Mouse (Mus musculus): ENCODE measurements around the gene Yipf1. TPM values are rescaled to one million over a fixed set of nuclear protein-coding genes. Genes with fewer than 3 reads are reported as not detected.

The Yipf1 gene
- 10 to 100 TPM; 49.4 to 51.2 TPM for total RNA-seq (2021)
- long read RNA-seq, experiment 1, transcript Yipf1-201 (10 exons, 1,321 nt) = major isoform, 42 of 48 reads
- long read RNA-seq, experiment 1, partial matches to known transcripts = 0 of 48 reads
- long read RNA-seq, experiment 1, other reads (novel, unspliced or antisense) = 6 of 48 reads
- long read RNA-seq, experiment 2, transcript Yipf1-201 (10 exons, 1,321 nt) = major isoform, 70 of 78 reads
- long read RNA-seq, experiment 2, partial matches to known transcripts = 1 of 78 reads
- long read RNA-seq, experiment 2, other reads (novel, unspliced or antisense) = 6 of 78 reads

DNA sequence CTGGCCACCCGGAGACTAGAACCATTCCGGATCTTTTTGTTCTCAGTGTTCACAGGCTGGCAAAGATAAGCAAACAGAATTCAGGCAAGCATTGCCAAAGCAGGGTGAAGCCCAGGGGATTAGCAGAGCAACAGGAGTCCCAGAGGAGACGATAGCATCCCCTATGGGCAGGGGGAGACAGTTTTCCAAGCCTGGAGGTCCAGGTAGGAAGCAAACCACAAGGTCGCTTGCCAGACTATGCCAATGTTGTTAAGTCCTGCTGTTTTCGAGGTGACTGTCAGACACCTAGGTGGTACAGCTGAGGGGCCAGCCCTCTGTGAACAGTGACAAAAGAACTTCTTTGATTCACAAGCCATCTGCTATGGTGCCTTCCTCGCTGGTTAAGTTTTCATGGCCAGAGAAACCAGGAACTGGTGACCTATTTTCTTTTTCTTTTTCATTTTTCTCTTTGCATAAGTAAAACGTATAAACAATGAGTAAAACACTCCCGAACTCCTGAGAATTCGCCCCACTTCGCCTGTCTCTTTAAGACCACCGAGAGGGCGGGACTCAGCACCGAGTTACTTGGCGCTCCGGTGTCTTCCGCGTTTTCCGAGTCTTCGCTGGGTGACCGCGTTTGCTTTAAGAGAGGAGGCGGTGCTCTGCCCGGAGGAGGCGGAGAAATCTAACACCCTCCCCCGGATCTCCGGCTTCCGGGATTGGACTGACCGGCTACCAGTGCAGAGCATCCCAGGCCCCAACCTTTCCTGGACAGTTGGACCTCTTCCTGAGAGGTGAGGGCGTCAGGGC lies at the start of gene Yipf1:
Yipf1 (plus strand) TSS at position 674 of the 789 bp plus-strand sequence.
- Histone ChIP-seq H3K27ac (peak within 1 kb of the TSS; percentile 86), H3K4me3 (peak within 1 kb of the TSS; percentile 80)
- DNase-seq (ENCODE audit: low spot score in 2 of 2) = peak; percentile 86 to 91
- TF ChIP-seq CTCF (conservative IDR thresholded peaks at IDR 0.05) = peak; percentile 64

DNA sequence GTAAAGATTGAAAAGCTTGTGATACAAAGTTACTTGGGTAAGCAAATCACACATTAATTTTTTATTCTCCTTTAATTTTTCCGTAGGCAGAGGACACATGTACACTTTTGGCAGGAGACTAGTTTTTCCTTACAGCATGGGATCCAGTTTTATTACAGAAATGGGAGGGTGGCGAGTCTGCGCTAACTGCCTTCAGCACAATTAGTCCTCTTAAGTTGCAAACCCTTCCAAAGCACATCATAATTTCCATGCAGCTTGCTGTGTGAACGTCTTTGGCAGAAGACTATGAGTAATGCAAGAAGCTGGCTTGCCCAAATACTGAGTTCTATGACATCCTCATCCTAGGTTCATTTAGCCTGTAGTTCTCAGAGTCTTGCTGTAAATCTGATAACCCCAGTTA lies 40.5 kb upstream of the Yipf1 start:
- H3K4me3 ChIP-seq = no peak overlapping the region
- H3K27ac ChIP-seq = peak overlapping the region; percentile 75; the same call in 1 of the 2 replicates
- DNase-seq (ENCODE audit: low spot score in 2 of 2) = peak in 1 of 2 experiments; percentile 37
- no peak for TF ChIP-seq CTCF (conservative IDR thresholded peaks at IDR 0.05)

DNA sequence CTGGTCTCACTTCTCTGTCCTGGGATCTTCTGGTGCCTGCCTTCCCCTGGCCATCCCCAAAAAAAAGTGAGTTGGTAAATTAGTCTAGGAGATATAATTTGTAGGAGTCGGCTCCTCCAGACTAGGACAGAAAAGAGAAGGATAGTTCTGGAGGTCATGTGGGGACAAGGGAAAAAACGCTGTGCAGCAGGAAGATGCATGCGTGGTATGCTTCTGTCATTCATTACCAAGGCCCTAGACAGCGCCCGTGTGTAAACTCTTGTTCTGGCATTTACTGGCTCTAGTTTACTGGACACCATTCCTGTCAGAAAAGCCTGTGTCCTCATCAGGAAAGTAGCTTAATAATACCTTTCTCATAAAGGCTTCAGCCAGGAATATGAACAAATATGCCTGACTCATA lies 39.7 kb upstream of the Yipf1 start:
- peak overlapping the region; percentile 75; the same call in 1 of the 2 replicates for H3K27ac ChIP-seq
- no peak for DNase-seq (ENCODE audit: low spot score in 2 of 2)
- H3K4me3 ChIP-seq = no peak overlapping the region
- TF ChIP-seq CTCF (conservative IDR thresholded peaks at IDR 0.05) = no peak

DNA sequence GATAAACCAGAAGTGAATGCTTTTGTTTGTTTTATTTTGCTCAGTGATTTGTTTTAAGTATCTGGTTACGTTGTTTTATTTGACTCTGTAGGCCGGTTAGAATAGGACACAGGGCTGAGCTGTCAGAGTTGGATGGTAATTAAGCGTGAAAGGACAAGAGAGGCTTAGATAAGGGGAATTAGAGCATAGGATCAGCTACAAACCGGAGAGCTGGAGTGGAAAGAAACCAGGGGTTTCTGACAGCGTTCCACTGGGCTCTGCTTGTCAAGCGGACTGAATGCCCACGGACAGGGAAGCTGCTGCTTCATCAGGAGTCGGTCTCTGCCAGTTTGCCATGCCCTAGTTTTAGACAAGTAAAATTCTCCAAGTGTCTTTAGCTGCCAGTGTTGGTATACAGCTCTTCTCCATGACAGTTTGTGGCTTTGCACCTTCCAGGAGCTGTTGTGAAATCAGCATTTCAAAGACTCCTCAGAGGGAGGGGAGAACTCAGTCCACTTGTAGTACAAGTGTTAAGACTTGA lies 35.9 kb upstream of the Yipf1 start:
- no peak overlapping the region for H3K4me3 ChIP-seq
- DNase-seq (ENCODE audit: low spot score in 2 of 2) = no peak
- no peak for TF ChIP-seq CTCF (conservative IDR thresholded peaks at IDR 0.05)
- H3K27ac ChIP-seq = peak overlapping the region; percentile 28; the same call in 1 of the 2 replicates

DNA sequence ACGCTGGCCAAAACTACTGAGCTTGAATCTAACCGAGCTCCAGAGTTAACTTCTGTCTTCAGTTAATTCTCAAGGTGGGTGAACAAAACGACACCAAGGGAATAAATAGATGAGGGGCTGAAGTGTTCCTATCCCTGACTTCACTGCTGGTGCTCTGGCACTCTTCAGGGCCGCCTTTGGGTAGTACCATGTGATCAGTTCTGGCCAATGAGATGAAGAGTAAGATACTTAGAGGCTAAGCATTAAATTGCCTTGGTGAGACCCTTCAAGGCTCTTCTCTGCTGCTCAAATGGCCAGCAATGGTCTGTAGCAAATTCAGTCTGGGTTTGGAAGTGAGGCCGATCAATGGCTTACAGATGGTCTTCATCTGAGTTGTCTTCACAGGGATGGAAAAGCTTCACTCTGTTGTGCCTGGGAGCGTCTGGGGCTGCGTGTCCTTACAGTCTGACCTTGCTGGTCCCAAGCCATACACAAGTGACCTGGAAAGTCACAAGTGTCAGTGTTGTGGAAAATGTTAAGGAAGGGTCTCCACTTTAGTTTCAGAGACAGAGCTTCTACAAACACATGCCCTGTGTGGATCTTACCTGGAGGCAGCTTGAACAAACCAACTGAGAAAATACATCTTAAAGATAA lies 33.2 kb upstream of the Yipf1 start:
- DNase-seq (ENCODE audit: low spot score in 2 of 2) = no peak
- TF ChIP-seq CTCF (conservative IDR thresholded peaks at IDR 0.05) = no peak
- no peak overlapping the region for H3K27ac ChIP-seq
- H3K4me3 ChIP-seq = no peak overlapping the region

DNA sequence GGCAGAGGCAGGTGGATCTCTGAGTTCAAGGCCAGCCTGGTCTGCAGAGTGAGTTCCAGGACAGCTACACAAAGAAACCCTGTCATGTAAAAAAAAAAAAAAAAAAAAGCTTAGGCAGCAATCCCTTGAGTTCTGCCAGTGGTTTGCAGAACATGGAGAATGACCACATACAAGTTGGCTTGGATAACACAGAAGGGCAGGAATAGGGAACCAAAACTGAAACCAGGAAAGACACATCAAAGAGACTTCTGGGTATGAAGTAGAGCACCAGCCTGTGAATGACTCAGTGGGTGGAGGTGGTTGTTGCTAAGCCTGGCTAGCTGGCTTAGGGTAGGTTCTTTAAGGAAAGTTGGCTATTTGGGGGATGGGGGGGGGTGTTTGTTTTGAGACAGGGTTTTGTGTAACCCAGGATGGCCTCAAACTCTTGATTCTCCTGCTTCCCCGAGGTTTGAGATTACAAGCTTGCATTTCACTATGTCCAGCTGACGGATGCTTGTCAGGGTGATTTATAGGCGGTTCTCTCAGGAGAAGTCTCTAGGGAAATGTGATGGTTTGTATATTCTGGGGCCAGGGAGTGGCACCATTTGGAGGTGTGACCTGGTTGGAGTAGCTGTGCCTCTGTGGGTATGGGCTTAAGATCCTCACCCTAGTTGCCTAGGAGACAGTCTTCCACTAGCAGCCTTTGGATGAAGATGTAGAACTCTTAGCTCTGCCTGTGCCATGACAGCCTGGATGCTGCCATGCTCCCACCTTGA lies 28.5 kb upstream of the Yipf1 start:
- Histone ChIP-seq H3K27ac (no peak overlapping the region), H3K4me3 (no peak overlapping the region)
- DNase-seq (ENCODE audit: low spot score in 2 of 2) = no peak
- TF ChIP-seq CTCF (conservative IDR thresholded peaks at IDR 0.05) = no peak

DNA sequence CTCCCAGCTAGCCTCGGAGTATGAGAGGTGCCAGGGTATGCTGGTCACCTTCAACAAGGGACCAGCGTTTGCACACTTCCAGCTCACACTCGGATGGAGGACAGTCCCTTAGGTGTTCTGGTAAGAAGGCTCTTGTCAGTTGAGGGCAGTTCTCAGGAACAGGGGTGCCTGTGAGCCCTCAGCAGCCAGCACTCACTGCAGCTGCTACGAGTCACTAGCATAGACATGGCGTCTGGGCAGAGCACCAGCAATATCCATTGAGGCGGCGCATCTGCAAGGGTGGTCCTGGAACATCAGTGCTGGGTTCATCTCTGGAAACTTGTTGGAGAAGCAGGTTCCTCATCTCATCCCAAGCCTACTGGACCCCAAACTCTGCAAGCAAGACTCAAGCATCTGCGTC lies 27.8 kb upstream of the Yipf1 start:
- no peak overlapping the region for H3K27ac ChIP-seq
- DNase-seq (ENCODE audit: low spot score in 2 of 2) = no peak
- no peak for TF ChIP-seq CTCF (conservative IDR thresholded peaks at IDR 0.05)
- no peak overlapping the region for H3K4me3 ChIP-seq

DNA sequence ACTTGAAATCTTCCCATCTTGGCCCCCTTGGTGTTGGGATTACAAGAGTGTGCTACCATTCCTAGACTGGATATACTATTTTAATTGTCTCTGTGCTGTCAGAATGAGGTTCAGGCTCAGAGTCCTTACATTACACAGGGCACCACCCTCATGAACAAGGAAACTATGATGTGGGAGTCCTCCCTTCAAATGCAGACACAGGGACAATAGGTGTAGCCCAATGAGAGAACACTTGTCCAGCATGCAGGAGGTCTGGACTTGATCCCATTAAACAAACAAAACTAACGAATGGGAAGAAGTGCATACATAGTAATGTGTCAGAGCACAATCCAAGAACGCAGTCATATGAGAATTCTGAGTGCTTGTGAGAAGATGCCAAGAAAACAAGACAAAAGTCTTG lies 26.6 kb upstream of the Yipf1 start:
- H3K4me3 ChIP-seq = no peak overlapping the region
- H3K27ac ChIP-seq = no peak overlapping the region
- DNase-seq (ENCODE audit: low spot score in 2 of 2) = no peak
- no peak for TF ChIP-seq CTCF (conservative IDR thresholded peaks at IDR 0.05)

DNA sequence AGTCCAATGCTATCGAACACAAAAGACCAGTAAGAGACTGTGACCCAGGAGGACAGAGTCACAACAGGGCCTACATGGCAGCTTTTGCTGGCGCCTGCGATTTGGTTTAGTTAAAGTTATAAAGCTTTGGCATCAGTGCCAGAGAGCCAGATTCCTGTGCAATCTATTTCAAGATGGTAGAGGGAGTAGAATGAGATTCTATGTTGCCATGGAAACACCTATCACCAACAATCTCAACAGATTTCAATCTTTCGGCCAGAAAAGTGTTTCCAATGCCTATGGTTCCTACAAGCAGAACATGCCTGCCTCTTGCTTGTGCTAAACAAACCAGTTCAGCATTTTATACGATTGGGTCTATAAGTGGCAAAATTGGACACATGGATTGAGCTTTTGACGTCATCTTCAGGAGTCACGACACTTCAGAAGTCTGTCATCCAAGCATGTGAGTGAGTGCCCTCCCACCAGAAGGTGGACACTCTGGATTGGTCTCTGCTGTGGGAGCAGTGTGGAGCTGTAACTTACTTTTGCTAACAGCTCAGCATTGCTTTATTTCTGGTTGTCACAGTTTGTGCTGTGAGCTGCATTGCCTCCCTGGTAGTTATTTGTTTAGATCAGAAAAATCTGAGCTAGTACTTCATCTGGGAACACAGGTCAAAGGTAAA lies 22.4 kb upstream of the Yipf1 start:
- Histone ChIP-seq H3K27ac (peak overlapping the region; percentile 87), H3K4me3 (no peak overlapping the region)
- peak; percentile 24 to 54 for DNase-seq (ENCODE audit: low spot score in 2 of 2)
- no peak for TF ChIP-seq CTCF (conservative IDR thresholded peaks at IDR 0.05)

DNA sequence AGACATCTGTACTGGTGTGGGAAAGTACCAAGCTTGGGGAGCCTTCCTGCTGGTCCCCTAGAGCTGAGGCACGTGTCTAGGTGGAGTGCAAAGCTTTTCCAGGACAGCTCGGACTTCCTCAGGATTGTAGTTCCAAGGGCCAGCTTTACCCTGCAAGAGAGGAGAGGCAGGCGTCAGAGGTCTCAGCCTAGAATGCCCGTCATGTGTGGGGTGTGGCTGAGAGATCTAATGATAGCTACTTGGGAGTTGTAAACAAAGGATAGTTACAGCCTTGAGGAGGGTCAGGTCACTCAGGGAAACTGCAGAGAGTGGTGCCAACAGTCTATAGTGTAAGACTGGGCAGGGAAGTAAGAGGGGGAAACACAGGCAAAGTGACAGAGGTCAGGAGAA lies 21.9 kb upstream of the Yipf1 start:
- no peak for TF ChIP-seq CTCF (conservative IDR thresholded peaks at IDR 0.05)
- Histone ChIP-seq H3K4me3 (no peak overlapping the region), H3K27ac (peak overlapping the region; percentile 87)
- no peak for DNase-seq (ENCODE audit: low spot score in 2 of 2)

DNA sequence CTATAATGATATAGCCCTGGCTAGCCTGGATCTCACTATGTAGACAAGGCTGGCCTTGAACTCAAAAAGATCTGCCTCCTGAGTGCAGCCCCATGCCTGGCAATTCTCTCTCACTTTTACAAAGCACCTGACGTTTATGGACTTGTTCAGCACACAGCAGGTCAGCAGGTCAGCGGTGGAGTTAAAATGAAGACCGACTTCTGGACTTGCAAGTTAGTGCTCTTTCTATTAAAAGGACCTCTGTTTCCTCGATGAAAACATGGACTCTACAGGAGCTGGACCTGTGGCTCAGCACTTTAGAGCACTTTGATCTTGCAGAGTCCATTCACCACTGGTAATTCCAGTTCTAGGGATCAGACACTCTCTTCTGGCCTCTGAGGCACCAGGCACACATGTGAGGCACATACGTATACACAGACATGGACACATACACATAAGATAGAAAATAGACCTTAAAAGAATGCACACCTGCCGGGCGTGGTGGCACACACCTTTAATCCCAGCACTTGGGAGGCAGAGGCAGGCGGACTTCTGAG lies 16.0 kb upstream of the Yipf1 start:
- H3K27ac ChIP-seq = no peak overlapping the region
- no peak for TF ChIP-seq CTCF (conservative IDR thresholded peaks at IDR 0.05)
- H3K4me3 ChIP-seq = no peak overlapping the region
- no peak for DNase-seq (ENCODE audit: low spot score in 2 of 2)
